ENCODE assay signal across 23 mouse cellular contexts in the genomic region with DNA sequence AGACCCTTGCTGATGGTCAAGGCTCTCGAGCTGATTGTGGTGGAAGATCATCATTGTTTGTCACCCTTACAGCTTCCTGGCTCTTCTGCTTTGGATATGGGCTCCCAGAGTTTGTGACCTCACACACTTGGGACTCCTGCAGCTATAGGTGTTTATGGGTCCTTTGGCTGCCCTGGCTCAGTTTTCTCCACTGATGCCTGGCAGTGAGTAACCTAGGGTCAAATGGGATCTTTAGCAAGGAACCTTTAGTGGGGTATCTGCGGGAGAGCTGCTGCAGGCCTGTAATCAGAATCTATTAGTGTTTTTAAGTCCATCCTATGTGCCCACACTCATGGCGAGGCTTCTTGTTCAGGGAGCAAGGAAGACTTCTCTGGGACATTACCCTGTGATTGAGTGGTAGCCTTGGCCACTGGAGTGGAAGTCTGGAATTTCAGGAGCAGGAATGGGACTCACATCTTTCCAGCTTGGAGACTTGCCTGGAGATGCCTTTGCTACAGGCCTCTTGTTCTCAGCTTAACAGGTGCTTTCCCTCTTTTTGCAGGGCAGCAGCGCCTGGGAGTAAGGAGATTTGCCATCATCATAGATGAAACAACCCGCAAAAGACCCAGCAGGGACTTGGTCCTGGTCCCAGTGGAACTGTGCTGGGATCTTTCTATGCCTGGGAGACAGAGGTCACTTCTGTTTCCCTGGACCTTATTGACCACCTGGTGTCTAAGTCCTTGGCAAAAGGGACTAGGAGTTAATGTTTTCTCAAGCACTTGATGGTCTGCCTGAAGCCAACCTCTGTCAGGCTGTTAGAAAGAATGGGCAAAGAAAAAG.
A peak's percentile ranks its signal among the peaks of the same experiment; 100 is the strongest.
DNase-seq lines count a peak whose midpoint lies in the region; ATAC-seq and TF ChIP-seq lines count a peak whose summit lies in the region.
"Had no signal": no experiment of that assay in that cellular context is flagged by ENCODE, and none has a peak within 500 bp of the region (broad histone marks: within the 10 kb centered on the region; RNA-seq: fewer than 3 reads in every experiment).

No protein-coding gene starts in this region.

- no peak for ATAC-seq in kidney, embryonic 16.5 days (ENCODE audit: low FRiP score, low TSS enrichment)
- ATAC-seq: CD4-positive, CD25-positive, alpha-beta regulatory T cell, adult 4 months; forebrain, embryonic 14.5 days had no signal

- no peak overlapping the region for H3K27ac ChIP-seq in kidney, embryonic 16.5 days (ENCODE audit: low read length)
- H3K27ac ChIP-seq: embryonic facial prominence, embryonic 15.5 days; forebrain, embryonic 10.5 days; heart, embryonic 10.5 days; hindbrain, embryonic 12.5 days had no signal

- DNase-seq in gastrocnemius, postnatal 10 days: peak; percentile 6
- DNase-seq in gastrocnemius, adult 18-20 months (ENCODE audit: low spot score): no peak
- peak; percentile 81 for DNase-seq in kidney, adult 18-20 months
- DNase-seq in urinary bladder, postnatal 10 days (ENCODE audit: low spot score): peak; percentile 12
- DNase-seq in urinary bladder, adult 2 months (ENCODE audit: low spot score): no peak
- DNase-seq in lung, adult 2 months: no peak
- DNase-seq: adrenal gland, adult 8-10 months; adrenal gland, postnatal 36 days; B cell, adult 2 months; cerebellum, adult 2 months; cerebellum, postnatal 10 days; embryo, embryonic 11 days; heart, postnatal 10 days; heart, postnatal 4 days had no signal

- H3K27me3 ChIP-seq in kidney, embryonic 16.5 days (ENCODE audit: insufficient read depth, low read length): no peaks in the 10 kb centered on the region
- H3K27me3 ChIP-seq: embryonic facial prominence, embryonic 15.5 days; hindbrain, embryonic 12.5 days had no signal

- no peak for TF ChIP-seq CTCF in lung, adult 2 months (IDR thresholded peaks at IDR 0.05; ENCODE audit: insufficient read depth, low read length)

- H3K36me3 ChIP-seq in kidney, embryonic 16.5 days (ENCODE audit: insufficient read depth, low read length): no peaks in the 10 kb centered on the region
- H3K36me3 ChIP-seq: embryonic facial prominence, embryonic 15.5 days; forebrain, embryonic 10.5 days; G1E; heart, embryonic 10.5 days; hindbrain, embryonic 12.5 days had no signal

- WGBS in kidney, embryonic 16.5 days: 77% methylated on average over 5 of the region's 5 CpGs
- WGBS in lung, adult 2 months: 68% methylated on average over 5 of the region's 5 CpGs

- TF ChIP-seq POLR2A in lung, adult 2 months (IDR thresholded peaks at IDR 0.05; ENCODE audit: borderline replicate concordance, extremely low read depth, low read depth, low read length): no peak

- no peaks in the 10 kb centered on the region for H3K4me1 ChIP-seq in kidney, embryonic 16.5 days (ENCODE audit: insufficient read depth, low read length)
- no peaks in the 10 kb centered on the region for H3K4me1 ChIP-seq in lung, adult 2 months (ENCODE audit: control insufficient read depth, insufficient read depth, low read length)
- H3K4me1 ChIP-seq: embryonic facial prominence, embryonic 15.5 days; forebrain, embryonic 10.5 days; heart, embryonic 10.5 days; hindbrain, embryonic 12.5 days had no signal

- no peak overlapping the region for H3K9ac ChIP-seq in kidney, embryonic 16.5 days (replicated peaks; ENCODE audit: low read length)
- H3K9ac ChIP-seq: embryonic facial prominence, embryonic 15.5 days; hindbrain, embryonic 12.5 days had no signal

- no peak overlapping the region for H3K4me2 ChIP-seq in kidney, embryonic 16.5 days (replicated peaks; ENCODE audit: low read depth, low read length)
- H3K4me2 ChIP-seq: embryonic facial prominence, embryonic 15.5 days; hindbrain, embryonic 12.5 days had no signal

- no peak overlapping the region for H3K4me3 ChIP-seq in kidney, embryonic 16.5 days (ENCODE audit: low read length)
- no peak overlapping the region for H3K4me3 ChIP-seq in lung, adult 2 months (replicated peaks; ENCODE audit: extremely low read depth, low read depth, low read length)
- H3K4me3 ChIP-seq: embryonic facial prominence, embryonic 15.5 days; erythroblast, embryonic 14.5 days; forebrain, embryonic 10.5 days; heart, embryonic 10.5 days; hindbrain, embryonic 12.5 days had no signal

- no peaks in the 10 kb centered on the region for H3K9me3 ChIP-seq in kidney, embryonic 16.5 days (ENCODE audit: low read length)
- H3K9me3 ChIP-seq: embryonic facial prominence, embryonic 15.5 days; forebrain, embryonic 10.5 days; hindbrain, embryonic 12.5 days had no signal

Comparison
In these comparisons a context has a peak if more than half of its experiments do, and no peak if none do; other contexts are left out.
1. DNase-seq: peak in gastrocnemius, postnatal 10 days (single experiment), kidney, adult 18-20 months (single experiment) and urinary bladder, postnatal 10 days (single experiment); none in gastrocnemius, adult 18-20 months (single experiment), urinary bladder, adult 2 months (single experiment) and lung, adult 2 months (single experiment).